8 mouse cellular contexts compared by ENCODE assay signal in the genomic region with DNA sequence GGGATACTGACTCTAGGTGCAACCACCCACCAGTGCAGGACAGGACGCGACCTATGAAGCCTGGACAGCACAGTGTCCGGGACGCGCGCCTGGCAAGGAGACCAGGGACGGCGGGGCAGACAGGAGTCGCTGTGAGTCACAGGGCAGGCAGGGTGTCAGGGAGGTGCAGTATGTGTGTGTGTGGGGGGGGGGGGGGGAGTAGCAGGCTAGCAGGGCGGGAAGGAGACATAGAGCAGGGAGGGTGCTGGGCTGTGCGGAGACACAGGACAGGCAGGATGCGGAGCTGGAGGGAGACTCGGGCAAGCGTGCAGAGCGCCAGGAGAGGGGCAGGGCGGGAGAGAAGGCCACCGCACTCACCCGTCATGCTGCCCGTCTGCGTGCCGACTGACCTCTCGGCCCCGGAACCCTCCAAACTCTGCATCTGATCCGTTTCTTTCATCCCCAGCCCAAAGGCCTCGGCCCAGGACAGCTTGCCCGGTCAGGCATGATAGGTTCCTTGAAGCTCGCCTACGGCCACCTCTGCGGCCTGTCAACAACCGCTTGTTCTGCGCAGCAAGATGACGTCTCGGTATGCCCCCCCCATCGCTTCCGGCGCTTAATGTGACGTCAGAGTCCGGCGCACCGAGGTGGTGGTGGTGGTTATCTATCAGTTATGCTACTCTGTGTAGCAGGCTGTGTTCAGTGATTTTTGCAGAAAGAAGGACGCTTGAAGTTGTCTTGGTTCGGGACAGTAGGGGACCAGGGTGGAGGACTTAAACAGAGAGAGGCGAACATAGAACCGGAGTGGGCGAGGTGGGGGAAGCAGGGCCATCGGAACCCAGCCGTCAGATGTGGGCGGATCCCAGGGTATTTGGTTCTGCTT. TPM values are rescaled to one million over a fixed set of nuclear protein-coding genes. Genes with fewer than 3 reads are reported as not detected.
A peak's percentile ranks its signal among the peaks of the same experiment; 100 is the strongest.
DNase-seq lines count a peak whose midpoint lies in the region; ATAC-seq and TF ChIP-seq lines count a peak whose summit lies in the region.

A gene (minus strand): TSS at position 562 of the 862 bp plus-strand sequence.

- peak within 1 kb of the TSS; percentile 73 for H3K4me2 ChIP-seq in forebrain, embryonic 14.5 days (ENCODE audit: low read length)

- peak within 1 kb of the TSS; percentile 49 for H3K27ac ChIP-seq in forebrain, embryonic 14.5 days (ENCODE audit: low read depth, low read length)

- H3K36me3 ChIP-seq in forebrain, embryonic 14.5 days (ENCODE audit: control insufficient read depth, insufficient read depth, low read length), result no peaks in the 10 kb centered on the region

- TF ChIP-seq CTCF in lung, adult 2 months (IDR thresholded peaks at IDR 0.05; ENCODE audit: insufficient read depth, low read length), result no peak

- WGBS in forebrain, embryonic 14.5 days, result under 1% methylated on average over 44 of the region's 48 CpGs
- under 1% methylated on average over 47 of the region's 48 CpGs for WGBS in lung, adult 2 months

- peak; percentile 96 for ATAC-seq in forebrain, embryonic 14.5 days
- peak; percentile 98 for ATAC-seq in neutrophil, adult 5-6 weeks (ENCODE audit: extremely low read depth, insufficient number of reproducible peaks, low FRiP score, poor library complexity, severe bottlenecking)

- H3K9me3 ChIP-seq in forebrain, embryonic 14.5 days (replicated peaks; ENCODE audit: control insufficient read depth, low read length), result no peaks in the 10 kb centered on the region

- H3K4me1 ChIP-seq in forebrain, embryonic 14.5 days (ENCODE audit: control insufficient read depth, insufficient read depth, low read length), result peaks cover 10% of the 10 kb centered on the region
- H3K4me1 ChIP-seq in lung, adult 2 months (ENCODE audit: control insufficient read depth, insufficient read depth, low read length), result peaks cover 6% of the 10 kb centered on the region

- TF ChIP-seq POLR2A in lung, adult 2 months (IDR thresholded peaks at IDR 0.05; ENCODE audit: borderline replicate concordance, extremely low read depth, low read depth, low read length), result peak; percentile 82

- intact Hi-C loops in heart, postnatal 25 days (cut with DNase I), result no loop called here

- H3K27me3 ChIP-seq in forebrain, embryonic 14.5 days (replicated peaks; ENCODE audit: control insufficient read depth, insufficient read depth, low read length), result no peaks in the 10 kb centered on the region

- peak within 1 kb of the TSS; percentile 81 for H3K9ac ChIP-seq in forebrain, embryonic 14.5 days (ENCODE audit: low read length)

- peak; percentile 89 for DNase-seq in ES-CJ7 (ENCODE audit: low read depth, low spot score)
- DNase-seq in cerebellum, adult 11 months, result peak; percentile 94
- peak; percentile 91 for DNase-seq in forebrain, embryonic 14.5 days (ENCODE audit: low spot score)
- DNase-seq in heart, postnatal 25 days (ENCODE audit: low spot score), result peak; percentile 86
- DNase-seq in layer of hippocampus, adult 18-20 months (ENCODE audit: low spot score in 2 of 2), result peak; percentile 93 to 98
- DNase-seq in lung, adult 2 months, result peak; percentile 99
- peak; percentile 82 to 87 for DNase-seq in thymus, adult 18-20 months

- H3K4me3 ChIP-seq in forebrain, embryonic 14.5 days (ENCODE audit: low read depth, low read length), result peak within 1 kb of the TSS; percentile 82
- H3K4me3 ChIP-seq in lung, adult 2 months (replicated peaks; ENCODE audit: extremely low read depth, low read depth, low read length), result peak within 1 kb of the TSS; percentile 89

RNA-seq across cellular contexts. Expression of the gene that starts here (rescaled TPM):
- polyA plus RNA-seq in forebrain, embryonic 14.5 days (2014; fragmentation: Nextera tagmentation; extraction: Ambion mirVana), result 33.0 and 35.7 TPM in 2 replicates
- 10 to 100 TPM; 42.6 to 45.8 TPM for total RNA-seq in heart, postnatal 25 days (2021)
- total RNA-seq in layer of hippocampus, adult 18-20 months (2021), result 10 to 100 TPM; 78.3 to 79.8 TPM
- 6.3 and 9.9 TPM in 2 replicates for polyA plus RNA-seq in lung, adult 2 months (2012; rRNA removed)
- total RNA-seq in neutrophil, adult 5-6 weeks (2017), result 19.3 and 22.0 TPM in 2 replicates

Comparison
In these comparisons a context has a peak if more than half of its experiments do, and no peak if none do; other contexts are left out.
1. Peak in every context shown above with its lines: DNase-seq, ATAC-seq, H3K4me3 ChIP-seq and H3K27ac ChIP-seq.